Comparison of ENCODE assay signal across 18 mouse cellular contexts in genomic region chr10:4626996-4627395, GRCm38 (mm10). TPM values are rescaled to one million over a fixed set of nuclear protein-coding genes. Genes with fewer than 3 reads are reported as not detected.
DNase-seq lines count a peak whose midpoint lies in the region; ATAC-seq lines count a peak whose summit lies in the region.
"Had no signal": no experiment of that assay in that cellular context is flagged by ENCODE, and none has a peak within 500 bp of the region (broad histone marks: within the 10 kb centered on the region; RNA-seq: fewer than 3 reads in every experiment).

No protein-coding gene starts in this region.

- H3K4me2 ChIP-seq in heart, embryonic 11.5 days, result peak overlapping the region; percentile 35; the same call in 1 of the 2 replicates
- peak overlapping the region; percentile 49 for H3K4me2 ChIP-seq in heart, embryonic 16.5 days (ENCODE audit: low read depth, low read length)
- H3K4me2 ChIP-seq: embryonic facial prominence, embryonic 13.5 days; forebrain, embryonic 12.5 days; hindbrain, embryonic 13.5 days; intestine, embryonic 15.5 days had no signal

- DNase-seq in heart, postnatal 14 days, result no peak
- DNase-seq in heart, adult 18-20 months, result no peak
- DNase-seq in ES-CJ7 (ENCODE audit: low read depth, low spot score) (peak; percentile 11), ZHBTc4 (ENCODE audit: low read depth, low spot score) (peak; percentile 23)
- no peak for DNase-seq in layer of hippocampus, adult 8-10 months (ENCODE audit: low spot score in 2 of 2)
- DNase-seq in layer of hippocampus, adult 9-10 months (ENCODE audit: low spot score), result no peak
- DNase-seq: cerebellum, adult 11-12 months; cerebellum, adult 9-10 months; cerebellum, postnatal 36 days; gastrocnemius, postnatal 14 days had no signal

- no peak overlapping the region for H3K27ac ChIP-seq in heart, embryonic 11.5 days (ENCODE audit: low read depth, low read length)
- no peak overlapping the region for H3K27ac ChIP-seq in heart, embryonic 16.5 days (ENCODE audit: low read length)
- H3K27ac ChIP-seq: embryonic facial prominence, embryonic 13.5 days; forebrain, embryonic 12.5 days; hindbrain, embryonic 13.5 days; hindbrain, postnatal 0 days; intestine, embryonic 15.5 days had no signal

- no peak for ATAC-seq in heart, embryonic 11.5 days (replicated peaks; ENCODE audit: insufficient number of reproducible peaks, low FRiP score, low TSS enrichment)
- no peak for ATAC-seq in heart, embryonic 16.5 days (replicated peaks; ENCODE audit: extremely low read depth, insufficient read depth, low FRiP score)
- ATAC-seq: forebrain, embryonic 16.5 days; hindbrain, postnatal 0 days; intestine, embryonic 15.5 days had no signal

- H3K9ac ChIP-seq in heart, embryonic 11.5 days (ENCODE audit: low read depth, low read length), result no peak overlapping the region
- no peak overlapping the region for H3K9ac ChIP-seq in heart, embryonic 16.5 days (ENCODE audit: low read length)
- H3K9ac ChIP-seq: embryonic facial prominence, embryonic 13.5 days; forebrain, embryonic 12.5 days; hindbrain, embryonic 13.5 days; intestine, embryonic 15.5 days had no signal

- intact Hi-C loops in heart, postnatal 14 days (cut with DNase I), result no loop called here

- no peak overlapping the region for H3K4me3 ChIP-seq in heart, embryonic 11.5 days (ENCODE audit: low read depth, low read length)
- no peak overlapping the region for H3K4me3 ChIP-seq in heart, embryonic 16.5 days (ENCODE audit: low read length)
- H3K4me3 ChIP-seq: embryonic facial prominence, embryonic 13.5 days; forebrain, embryonic 12.5 days; hindbrain, embryonic 13.5 days; intestine, embryonic 15.5 days had no signal

- no peaks in the 10 kb centered on the region for H3K27me3 ChIP-seq in heart, embryonic 11.5 days (ENCODE audit: control insufficient read depth, insufficient read depth, low read length)
- no peaks in the 10 kb centered on the region for H3K27me3 ChIP-seq in heart, embryonic 16.5 days (ENCODE audit: control insufficient read depth, insufficient read depth, low read length)
- H3K27me3 ChIP-seq: embryonic facial prominence, embryonic 13.5 days; forebrain, embryonic 12.5 days; hindbrain, embryonic 13.5 days; intestine, embryonic 15.5 days had no signal

- no peaks in the 10 kb centered on the region for H3K9me3 ChIP-seq in heart, embryonic 11.5 days (replicated peaks; ENCODE audit: control insufficient read depth, low read length)
- no peaks in the 10 kb centered on the region for H3K9me3 ChIP-seq in heart, embryonic 16.5 days (replicated peaks; ENCODE audit: control insufficient read depth, low read length)
- H3K9me3 ChIP-seq: embryonic facial prominence, embryonic 13.5 days; forebrain, embryonic 12.5 days; hindbrain, embryonic 13.5 days; intestine, embryonic 15.5 days had no signal

- 78% methylated on average over 8 of the region's 8 CpGs for WGBS in heart, embryonic 11.5 days (ENCODE audit: insufficient replicate concordance)
- 88% methylated on average over 8 of the region's 8 CpGs for WGBS in heart, embryonic 16.5 days

- H3K4me1 ChIP-seq in heart, embryonic 11.5 days (ENCODE audit: control insufficient read depth, insufficient read depth, low read length), result no peaks in the 10 kb centered on the region; the same call in 1 of the 2 replicates
- H3K4me1 ChIP-seq in heart, embryonic 16.5 days (ENCODE audit: control insufficient read depth, insufficient read depth, low read length), result no peaks in the 10 kb centered on the region
- H3K4me1 ChIP-seq: embryonic facial prominence, embryonic 13.5 days; forebrain, embryonic 12.5 days; hindbrain, embryonic 13.5 days; intestine, embryonic 15.5 days had no signal

- no peaks in the 10 kb centered on the region for H3K36me3 ChIP-seq in heart, embryonic 11.5 days (ENCODE audit: control insufficient read depth, insufficient read depth, low read length)
- no peaks in the 10 kb centered on the region for H3K36me3 ChIP-seq in heart, embryonic 16.5 days (ENCODE audit: control insufficient read depth, insufficient read depth)
- H3K36me3 ChIP-seq: embryonic facial prominence, embryonic 13.5 days; forebrain, embryonic 12.5 days; hindbrain, embryonic 13.5 days; intestine, embryonic 15.5 days had no signal

RNA-seq across cellular contexts. Expression of gene Esr1, which starts 15.6 kb away (rescaled TPM):
- 1.2 and 1.3 TPM in 2 replicates for polyA plus RNA-seq in heart, embryonic 11.5 days (2014; fragmentation: Nextera tagmentation; extraction: Ambion mirVana)
- 1 to 10 TPM in 1 of 2 experiments, under 1 TPM in 1; 0.59 to 1.2 TPM for total RNA-seq in heart, postnatal 14 days (2021)
- polyA plus RNA-seq in heart, embryonic 16.5 days (2015; fragmentation: Nextera tagmentation; extraction: Ambion mirVana), result 0.29 and 0.39 TPM in 2 replicates
- total RNA-seq in heart, adult 18-20 months (2021), result 1 to 10 TPM; 1.6 to 2.6 TPM
- total RNA-seq in layer of hippocampus, adult 8-10 months (2022), result 1 to 10 TPM; 3.3 to 4.0 (median 3.6) TPM

Comparison
In these comparisons a context has a peak if more than half of its experiments do, and no peak if none do; other contexts are left out.
1. DNase-seq: peak in ES-CJ7 (single experiment) and ZHBTc4 (single experiment); none in heart, postnatal 14 days (0 of 2), heart, adult 18-20 months (0 of 2), layer of hippocampus, adult 8-10 months (0 of 2) and layer of hippocampus, adult 9-10 months (single experiment).